Mouse (Mus musculus) C2C12 (cell line): ENCODE results near the gene Sorcs2.

Experiments used
- CEBPB ChIP-seq: IDR thresholded peaks from one replicate; pipeline ENCODE4 v1.6.1; 2011; ENCODE audit warnings: low read depth, mild to moderate bottlenecking, control low read depth, moderate library complexity
- CTCF ChIP-seq: IDR thresholded peaks from one replicate; pipeline ENCODE4 v1.5.1; 2011; ENCODE audit not compliant: control insufficient read depth, insufficient read depth, insufficient read length
- FOSL1 ChIP-seq: IDR thresholded peaks from one replicate; pipeline ENCODE4 v1.8.0; 2011; ENCODE audit warnings: mild to moderate bottlenecking, low read length; ENCODE audit not compliant: poor library complexity, insufficient read depth, severe bottlenecking
- MAX ChIP-seq: IDR thresholded peaks from one replicate; pipeline ENCODE4 v1.6.1; 2011; ENCODE audit warnings: mild to moderate bottlenecking, control low read depth
- MYOD1 ChIP-seq: IDR thresholded peaks from one replicate; pipeline ENCODE4 v1.6.1; 2011; ENCODE audit warnings: low read depth; ENCODE audit not compliant: control insufficient read depth, insufficient read length
- MYOG ChIP-seq: IDR thresholded peaks from one replicate; pipeline ENCODE4 v1.6.1; 2011; ENCODE audit not compliant: control insufficient read depth, insufficient read length; ENCODE audit errors: extremely low read depth
- USF1 ChIP-seq: IDR thresholded peaks from one replicate; pipeline ENCODE4 v1.6.1; 2011; ENCODE audit warnings: low read depth, mild to moderate bottlenecking, control low read depth, moderate library complexity

- TF ChIP-seq CTCF (no peak), MYOG (no peak), CEBPB (no peak), USF1 (no peak), FOSL1 (no peak), MAX (no peak), MYOD1 (peak; percentile 29)
Observed at GRCm38 (mm10) chr5:36382721-36383120, 15.2 kb downstream of the Sorcs2 start.
